Mouse (Mus musculus): ENCODE results near the gene Sfswap. TPM values are rescaled to one million over a fixed set of nuclear protein-coding genes. Genes with fewer than 3 reads are reported as not detected.

Gene Sfswap
- 38.6 TPM for polyA plus RNA-seq (2014; fragmentation: Illumina TruSeq; extraction: RNeasy Lipid Tissue Mini Kit (QIAGEN cat#74804); ENCODE audit: low read depth, low replicate concordance)

DNA sequence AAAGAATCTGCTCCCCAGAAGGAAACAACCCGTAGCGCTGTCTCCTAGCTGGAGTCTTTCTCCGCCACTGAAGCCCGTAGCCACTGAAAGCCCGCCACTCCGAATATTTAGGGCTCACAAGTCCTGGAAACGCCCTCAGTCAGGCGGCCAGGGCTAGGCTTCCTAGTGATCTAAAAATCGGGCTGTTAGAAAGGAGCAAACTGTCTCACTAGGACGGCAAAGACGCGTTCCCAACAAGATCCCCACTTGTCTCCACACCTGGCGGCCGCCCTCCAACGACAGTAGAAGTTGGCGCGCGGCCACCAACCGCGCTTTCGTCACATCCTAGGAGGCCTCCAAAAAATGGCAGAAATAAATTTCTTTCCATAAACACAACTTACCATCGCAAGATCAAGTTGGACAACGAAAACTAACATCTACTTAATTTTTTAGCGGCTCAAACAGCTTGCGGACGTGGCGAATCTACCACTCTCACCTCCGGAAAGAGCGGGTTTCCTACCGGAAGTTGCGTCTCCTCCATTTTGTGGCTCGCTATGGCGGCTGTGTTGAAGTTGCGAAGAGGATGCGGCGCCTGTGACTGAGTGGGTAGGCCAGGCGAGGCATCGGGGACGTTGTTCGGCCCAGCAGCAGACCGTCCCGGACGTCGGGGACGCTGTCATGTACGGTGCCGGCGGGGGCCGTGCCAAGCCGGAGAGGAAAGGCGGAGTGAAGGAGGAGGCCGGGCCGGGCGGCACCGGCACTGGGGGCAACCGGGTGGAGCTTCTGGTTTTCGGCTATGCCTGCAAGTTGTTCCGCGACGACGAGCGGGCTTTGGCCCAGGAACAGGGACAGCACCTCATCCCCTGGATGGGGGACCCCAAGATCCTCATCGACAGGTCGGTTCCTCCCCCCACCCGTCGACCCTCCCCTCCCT, at the start of gene Sfswap:
Gene Sfswap (plus strand): TSS at position 500 of the 913 bp plus-strand sequence.

GRCm38 (mm10) chr5:129583761-129584582, 83.0 kb downstream of the Sfswap start, which contains the start of gene Mmp17:
Gene Mmp17, plus strand, starts transcription at chr5:129584169.

Other genes with a start within 250 kb of the Sfswap start
- gene Mmp17, start 82.9 kb downstream of the Sfswap start, polyA plus RNA-seq (2014; fragmentation: Illumina TruSeq; extraction: RNeasy Lipid Tissue Mini Kit (QIAGEN cat#74804); ENCODE audit: low read depth, low replicate concordance): 0.86 TPM
- gene Zfp11, start 168.9 kb downstream of the Sfswap start, polyA plus RNA-seq (2014; fragmentation: Illumina TruSeq; extraction: RNeasy Lipid Tissue Mini Kit (QIAGEN cat#74804); ENCODE audit: low read depth, low replicate concordance): 2.8 TPM
- not detected for gene Sept14, start 207.3 kb downstream of the Sfswap start, polyA plus RNA-seq (2014; fragmentation: Illumina TruSeq; extraction: RNeasy Lipid Tissue Mini Kit (QIAGEN cat#74804); ENCODE audit: low read depth, low replicate concordance)
- 95.2 TPM for gene Mrps17, start 214.3 kb downstream of the Sfswap start, polyA plus RNA-seq (2014; fragmentation: Illumina TruSeq; extraction: RNeasy Lipid Tissue Mini Kit (QIAGEN cat#74804); ENCODE audit: low read depth, low replicate concordance)
- 884 TPM for gene Nipsnap2, start 223.8 kb downstream of the Sfswap start, polyA plus RNA-seq (2014; fragmentation: Illumina TruSeq; extraction: RNeasy Lipid Tissue Mini Kit (QIAGEN cat#74804); ENCODE audit: low read depth, low replicate concordance)

All from heart, adult 10 weeks (tissue).